Mouse (Mus musculus) gastrocnemius, adult 2 months (tissue): Measurements from ENCODE around the gene Ccdc36. TPM values are rescaled to one million over a fixed set of nuclear protein-coding genes. Genes with fewer than 3 reads are reported as not detected.

Experiments used
- DNase-seq: peaks from one replicate; pipeline ENCODE4 v3.0.0; 2022
- H3K27ac ChIP-seq: fragments of 200-600 bp; 2 replicates; pipeline ENCODE4 v1.8.1; 2022; ENCODE audit warnings: mild to moderate bottlenecking
- H3K4me3 ChIP-seq: fragments of 200-600 bp; 2 replicates; pipeline ENCODE4 v1.8.1; 2022; ENCODE audit warnings: mild to moderate bottlenecking, moderate library complexity
- CTCF ChIP-seq: fragments of 200-600 bp; IDR thresholded peaks from 2 replicates; pipeline ENCODE4 v1.8.1; 2022; ENCODE audit warnings: antibody characterized with exemption, mild to moderate bottlenecking, moderate library complexity
- intact Hi-C: fragments of 180-260 bp; cut with DNase I; formaldehyde crosslinking; loops from one replicate; pipeline ENCODE4 v1.15.1; 2025
- total RNA-seq, 2 experiments: library from RNA; stranded (reverse); gene quantifications; 2 replicates each; pipeline ENCODE4 v1.2.3; 2021

The Ccdc36 gene
- total RNA-seq, 2 experiments from 2014 or later, result not detected

- Histone ChIP-seq H3K4me3 (no peak overlapping the region), H3K27ac (no peak overlapping the region)
- TF ChIP-seq CTCF, result no peak
- intact Hi-C loops, result no loop called here
- no peak for DNase-seq
These were observed 12.2 kb upstream of the Ccdc36 start for GRCm38 (mm10) chr9:108440485-108440884.

DNA sequence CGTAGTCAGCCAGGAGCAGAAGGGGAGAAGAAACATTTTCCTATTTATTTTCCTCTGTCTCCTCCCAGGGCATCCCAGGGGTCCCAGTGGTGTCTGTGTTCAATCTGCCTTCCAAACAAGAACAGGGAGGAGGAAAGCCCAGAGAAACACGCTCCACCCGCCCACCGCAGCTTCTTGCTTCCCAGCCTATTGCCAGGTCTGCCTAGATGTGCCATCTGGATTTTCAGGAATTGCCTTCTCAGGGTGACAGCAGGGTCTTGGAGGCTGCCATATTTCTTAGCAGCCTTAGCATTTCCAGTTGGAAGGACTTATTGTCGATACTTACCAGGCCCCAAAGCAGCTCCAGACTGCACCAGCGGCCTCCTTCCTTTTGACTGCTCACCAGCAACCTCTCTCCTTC, 10.9 kb upstream of the Ccdc36 start:
- intact Hi-C loops, result no loop called here
- DNase-seq, result no peak
- no peak for TF ChIP-seq CTCF
- no peak overlapping the region for H3K27ac ChIP-seq
- H3K4me3 ChIP-seq, result no peak overlapping the region

DNA sequence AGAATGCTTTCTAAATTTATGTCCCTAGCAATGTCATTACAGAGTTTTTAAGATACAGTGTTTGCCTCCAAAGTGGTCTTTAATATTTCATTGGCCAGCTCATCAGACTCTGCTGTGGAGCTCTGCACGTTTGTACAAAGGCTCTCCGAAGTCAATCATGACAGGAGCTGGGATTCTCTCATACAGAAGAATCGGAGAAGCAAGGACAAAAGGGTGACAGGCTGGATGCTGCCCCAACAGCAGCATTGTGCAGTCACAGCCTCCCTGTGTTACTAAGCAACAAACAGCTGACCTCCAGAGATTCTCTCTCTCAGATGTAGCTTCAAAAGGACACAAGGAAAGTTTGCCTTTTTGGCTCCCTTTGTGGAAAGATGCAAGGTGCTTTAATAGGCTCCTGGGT, 7.9 kb upstream of the Ccdc36 start, which contains the start of gene BC048562:
TSS of gene BC048562 (plus strand) at position 301 of the 400 bp plus-strand sequence.
- no peak within 1 kb of the TSS for H3K4me3 ChIP-seq
- intact Hi-C loops, result no loop called here

DNA sequence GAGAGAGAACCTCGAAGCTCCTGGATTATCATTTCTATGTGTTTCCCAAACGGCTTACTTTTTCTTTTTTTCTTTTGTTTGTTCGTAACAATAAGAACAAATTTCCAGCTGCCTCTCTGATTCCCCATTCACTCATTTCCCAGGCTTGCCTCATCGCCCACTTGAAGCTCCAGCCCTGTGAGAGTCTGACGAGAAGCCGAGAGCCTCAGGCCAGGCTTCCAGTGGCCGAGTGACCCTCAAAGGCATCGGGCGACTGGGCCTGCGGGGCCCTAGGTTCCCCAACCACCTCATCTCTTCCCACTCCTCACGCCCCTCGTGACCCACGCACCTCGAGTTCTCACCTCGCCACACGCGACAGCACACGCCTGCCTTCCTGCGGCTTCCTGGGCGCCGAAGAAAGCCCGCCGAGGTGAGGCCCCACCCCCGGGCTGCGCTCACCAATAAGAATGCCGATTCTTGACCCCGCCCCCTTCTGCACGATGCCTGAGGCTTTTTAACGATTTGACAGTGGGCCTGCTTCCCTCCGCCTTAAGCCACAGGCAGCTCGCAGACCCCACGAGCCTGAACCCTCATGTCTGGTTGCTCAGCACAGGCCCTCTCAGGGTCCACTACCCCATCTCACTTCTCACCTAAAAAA, 3.3 kb upstream of the Ccdc36 start:
- DNase-seq, result no peak
- H3K4me3 ChIP-seq, result peak overlapping the region; percentile 17; the same call in 1 of the 2 replicates
- intact Hi-C loops, result no loop called here

More for the DNA sequence above, 7.9 kb upstream of the Ccdc36 start, which contains the start of gene BC048562:
- DNase-seq, result no peak
- no peak for TF ChIP-seq CTCF
- no peak within 1 kb of the TSS for H3K27ac ChIP-seq

GRCm38 (mm10) chr9:108412221-108412620, 16.1 kb downstream of the Ccdc36 start:
- intact Hi-C loops, result loop anchor here (5.0 to 10.0 kb wide), 2 partner anchors 125 to 317 kb away; partner anchors contain the start of gene Apeh
- no peak overlapping the region for H3K4me3 ChIP-seq
- no peak overlapping the region for H3K27ac ChIP-seq
- peak; percentile 51 for DNase-seq
- peak; percentile 72 for TF ChIP-seq CTCF

More for the DNA sequence above, 3.3 kb upstream of the Ccdc36 start:
- H3K27ac ChIP-seq, result no peak overlapping the region
- no peak for TF ChIP-seq CTCF

DNA sequence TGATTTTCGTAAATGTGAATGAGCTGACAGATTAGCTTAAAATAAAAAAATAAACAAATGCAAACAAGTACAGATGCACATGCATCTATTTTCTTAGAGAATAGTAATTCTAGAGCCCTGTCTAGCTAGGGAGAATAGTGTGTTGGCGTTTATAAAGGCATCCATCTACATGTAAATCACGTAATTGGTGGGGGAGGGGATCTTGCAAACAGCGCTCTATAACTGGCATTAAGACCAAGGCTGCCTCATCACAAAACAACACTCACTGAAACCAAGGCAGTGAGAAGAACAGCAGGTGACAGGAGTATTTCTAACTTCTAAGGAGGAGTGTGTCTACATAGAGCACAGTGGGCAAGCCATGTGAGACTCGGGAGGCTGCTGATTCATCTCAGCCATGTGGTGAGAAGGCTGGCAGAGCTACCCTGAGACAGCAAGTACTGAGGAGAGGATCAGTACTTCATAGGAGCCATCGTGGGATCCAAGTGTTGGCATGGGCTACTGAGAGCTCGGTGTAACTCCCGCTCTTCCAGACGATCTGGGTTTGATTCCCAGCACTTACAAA, 16.8 kb downstream of the Ccdc36 start:
- DNase-seq, result peak; percentile 23
- H3K4me3 ChIP-seq, result no peak overlapping the region
- H3K27ac ChIP-seq, result no peak overlapping the region
- no peak for TF ChIP-seq CTCF
- intact Hi-C loops, result loop anchor here (5.0 to 10.0 kb wide), 2 partner anchors 124 to 317 kb away; partner anchors contain the start of gene Apeh

GRCm38 (mm10) chr9:108409535-108409934, 18.7 kb downstream of the Ccdc36 start:
- Histone ChIP-seq H3K27ac (no peak overlapping the region), H3K4me3 (no peak overlapping the region)
- DNase-seq, result no peak
- intact Hi-C loops, result no loop called here
- TF ChIP-seq CTCF, result no peak

- DNase-seq, result no peak
- H3K4me3 ChIP-seq, result no peak overlapping the region
- no peak for TF ChIP-seq CTCF
- intact Hi-C loops, result no loop called here
- peak overlapping the region; percentile 56; the same call in 1 of the 2 replicates for H3K27ac ChIP-seq
These were observed 23.8 kb downstream of the Ccdc36 start for GRCm38 (mm10) chr9:108404451-108404850.

DNA sequence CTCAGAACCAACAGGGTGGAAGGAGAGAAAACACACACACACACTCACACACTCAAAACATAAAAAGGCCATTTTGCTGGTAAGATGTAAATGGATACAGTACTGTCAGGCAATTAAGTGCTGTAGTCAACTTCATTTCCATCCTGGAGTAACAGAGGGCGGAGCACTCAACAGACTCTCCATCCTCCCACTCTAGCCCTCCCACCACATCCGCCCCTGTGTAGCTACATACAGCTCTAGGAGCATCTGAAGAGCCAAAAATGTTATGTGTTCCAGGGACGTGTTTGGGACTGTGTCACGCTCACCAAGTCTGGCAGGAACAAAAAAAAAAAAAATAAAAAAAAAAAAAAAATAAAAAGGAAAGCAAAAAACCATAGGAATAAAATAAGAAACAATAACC, 25.2 kb downstream of the Ccdc36 start:
- intact Hi-C loops, result no loop called here
- Histone ChIP-seq H3K27ac (peak overlapping the region; percentile 85; the same call in 1 of the 2 replicates), H3K4me3 (no peak overlapping the region)
- TF ChIP-seq CTCF, result no peak
- no peak for DNase-seq

DNA sequence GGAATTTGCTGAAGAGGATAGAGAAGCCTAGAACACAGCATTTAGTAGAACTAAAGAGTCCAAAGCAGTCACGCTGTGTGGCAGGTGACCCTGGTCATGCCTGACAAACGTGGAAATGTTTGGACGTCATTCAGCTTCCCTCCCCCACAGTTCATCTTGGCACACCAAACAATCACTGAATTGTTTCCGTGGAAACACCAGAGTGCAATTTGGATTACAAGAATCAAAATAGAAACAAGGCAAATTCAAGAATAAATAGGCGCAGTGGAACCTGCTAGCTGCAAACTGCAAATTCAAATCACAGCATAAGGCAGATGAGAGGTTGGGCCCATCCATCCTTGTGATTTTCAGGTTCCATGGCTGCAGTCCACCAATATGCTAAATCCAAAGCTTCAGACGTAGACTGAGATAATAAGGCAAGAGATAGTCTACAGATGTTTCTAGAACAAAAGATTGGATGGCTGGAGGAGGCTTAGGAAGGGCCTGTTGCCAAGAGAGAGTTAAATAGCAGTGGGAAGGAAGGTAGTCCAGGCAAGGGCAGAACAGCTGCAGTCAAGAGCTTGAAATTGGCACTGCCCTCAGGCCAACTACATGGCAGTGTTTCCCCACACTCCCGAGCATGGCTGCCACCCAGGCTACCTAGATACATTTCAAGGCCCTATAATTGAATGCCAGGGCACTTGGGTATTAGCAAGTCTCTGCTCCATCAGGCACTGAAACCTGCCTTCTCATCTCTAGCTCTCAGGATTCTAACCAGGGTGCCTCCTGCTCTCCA, 26.9 kb downstream of the Ccdc36 start:
- no peak for TF ChIP-seq CTCF
- H3K27ac ChIP-seq, result peak overlapping the region; percentile 85
- no peak overlapping the region for H3K4me3 ChIP-seq
- peak; percentile 84 for DNase-seq
- intact Hi-C loops, result no loop called here

DNA sequence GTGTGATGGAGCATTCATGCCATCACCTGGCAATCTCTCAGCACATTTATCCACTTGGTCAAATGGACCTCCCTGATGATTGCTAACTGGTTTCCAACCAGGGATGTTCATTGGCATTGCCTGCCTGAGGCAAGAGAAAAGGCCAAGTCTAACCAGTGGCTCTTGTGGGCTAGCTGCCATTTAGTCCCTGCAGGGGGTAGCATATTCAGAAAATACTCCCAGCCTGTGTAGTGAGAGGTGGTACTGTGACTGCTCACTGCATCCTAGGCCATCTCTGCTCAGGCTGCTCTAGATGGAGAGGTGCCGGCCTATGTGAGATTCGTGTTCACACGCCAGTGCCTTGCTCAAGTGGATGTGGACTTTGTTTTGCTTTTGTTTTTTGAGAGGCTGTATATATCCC, 30.0 kb downstream of the Ccdc36 start:
- no peak for DNase-seq
- Histone ChIP-seq H3K27ac (no peak overlapping the region), H3K4me3 (no peak overlapping the region)
- intact Hi-C loops, result no loop called here
- no peak for TF ChIP-seq CTCF

DNA sequence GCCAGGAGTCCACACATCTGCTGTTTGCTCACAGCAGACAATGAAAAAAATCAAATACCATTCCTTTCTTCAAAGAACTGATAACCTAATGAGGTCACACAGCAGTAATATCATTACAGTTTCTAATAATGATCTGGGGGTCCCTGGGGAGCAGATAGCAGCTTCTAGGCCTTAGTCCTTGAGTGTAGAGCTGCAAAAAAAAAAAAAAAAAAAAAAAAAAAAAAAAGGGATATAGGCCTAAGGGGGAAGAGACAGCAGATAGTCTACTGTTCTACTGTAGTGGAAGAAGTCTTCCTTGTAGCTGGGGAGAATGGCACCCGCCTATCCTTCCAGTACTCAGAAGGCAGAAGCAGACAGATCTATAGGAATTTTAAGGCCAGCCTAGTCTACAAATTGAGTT, 32.9 kb downstream of the Ccdc36 start:
- intact Hi-C loops, result no loop called here
- TF ChIP-seq CTCF, result no peak
- H3K4me3 ChIP-seq, result no peak overlapping the region
- no peak overlapping the region for H3K27ac ChIP-seq
- no peak for DNase-seq

DNA sequence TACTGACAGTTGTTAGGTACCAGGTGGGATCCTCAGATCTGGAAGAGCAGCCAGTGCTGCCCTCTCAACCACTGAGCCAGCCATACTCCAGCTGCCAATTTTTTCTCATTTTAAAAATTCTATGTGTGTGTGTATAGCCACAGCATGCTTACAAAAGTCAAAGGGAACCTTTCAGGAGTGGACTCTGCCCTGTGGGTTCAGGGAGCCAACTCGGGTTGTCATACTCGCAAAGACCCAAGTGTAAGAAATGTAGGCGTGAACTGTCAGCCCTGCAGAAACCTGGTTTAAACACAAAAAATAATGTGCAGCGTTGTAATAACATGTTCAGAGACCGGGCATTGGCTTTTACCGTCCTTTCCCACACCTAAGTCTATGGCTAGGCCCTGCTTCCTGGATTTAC, 34.1 kb downstream of the Ccdc36 start:
- no peak overlapping the region for H3K4me3 ChIP-seq
- TF ChIP-seq CTCF, result no peak
- intact Hi-C loops, result no loop called here
- DNase-seq, result no peak
- H3K27ac ChIP-seq, result no peak overlapping the region
